Mouse (Mus musculus) gastrocnemius, postnatal 25 days (tissue): Measurements from ENCODE around the gene 4931440F15Rik. TPM values are rescaled to one million over a fixed set of nuclear protein-coding genes. Genes with fewer than 3 reads are reported as not detected.

Source experiments
- DNase-seq: peaks from one replicate; pipeline ENCODE4 v3.0.0; 2022
- total RNA-seq, 2 experiments: library from RNA; stranded (reverse); gene quantifications; 1 replicate in 1 of 2; 2 replicates in 1 of 2; pipeline ENCODE4 v1.2.3; 2021

4931440F15Rik gene
- total RNA-seq, 2 experiments from 2014 or later, result 2.1 to 2.6 TPM

GRCm38 (mm10) chr11:29801432-29802427, 23.7 kb downstream of the 4931440F15Rik start:
- DNase-seq, result no peak

- no peak for DNase-seq
Measured at GRCm38 (mm10) chr11:29799839-29800238, 25.6 kb downstream of the 4931440F15Rik start.

GRCm38 (mm10) chr11:29795106-29795505, 30.4 kb downstream of the 4931440F15Rik start:
- no peak for DNase-seq

- no peak for DNase-seq
Measured at GRCm38 (mm10) chr11:29794475-29794874, 31.0 kb downstream of the 4931440F15Rik start.

- DNase-seq, result no peak
Measured at GRCm38 (mm10) chr11:29790796-29791195, 34.7 kb downstream of the 4931440F15Rik start.

GRCm38 (mm10) chr11:29788921-29789638, 36.4 kb downstream of the 4931440F15Rik start:
- DNase-seq, result no peak

- no peak for DNase-seq
Measured at GRCm38 (mm10) chr11:29788499-29788898, 37.0 kb downstream of the 4931440F15Rik start.

- no peak for DNase-seq
Measured at GRCm38 (mm10) chr11:29787473-29787872, 38.0 kb downstream of the 4931440F15Rik start.

GRCm38 (mm10) chr11:29786583-29787219, 38.8 kb downstream of the 4931440F15Rik start:
- DNase-seq, result no peak

- DNase-seq, result no peak
Measured at GRCm38 (mm10) chr11:29779409-29780026, 46.0 kb downstream of the 4931440F15Rik start.

- DNase-seq, result no peak
Measured at GRCm38 (mm10) chr11:29778936-29779335, 46.5 kb downstream of the 4931440F15Rik start.

- peak; percentile 80 for DNase-seq
Measured at GRCm38 (mm10) chr11:29777964-29778363, 47.5 kb downstream of the 4931440F15Rik start.

GRCm38 (mm10) chr11:29774760-29775159, 50.7 kb downstream of the 4931440F15Rik start:
- no peak for DNase-seq

- no peak for DNase-seq
Measured at GRCm38 (mm10) chr11:29774296-29774695, 51.2 kb downstream of the 4931440F15Rik start.

Other genes starting within 250 kb of the 4931440F15Rik start
- 100 to 1,000 TPM; 715 to 734 TPM for gene Rtn4, start 132.7 kb downstream of the 4931440F15Rik start, total RNA-seq
- under 1 TPM; 0.40 to 0.87 TPM for gene Eml6, start 200.4 kb upstream of the 4931440F15Rik start, total RNA-seq